Mouse (Mus musculus) brain, embryonic 14.5 days (tissue): ENCODE results near the gene Vps8.

ENCODE experiments used
- CTCF ChIP-seq: fragments of 200-500 bp; IDR thresholded peaks from 2 replicates; pipeline ENCODE4 v1.5.1; 2012; ENCODE audit warnings: inconsistent platforms, mild to moderate bottlenecking, moderate library complexity, borderline replicate concordance; ENCODE audit not compliant: insufficient read depth, insufficient read length; ENCODE audit errors: extremely low read depth
- POLR2A ChIP-seq: fragments of 200-500 bp; IDR thresholded peaks from 2 replicates; pipeline ENCODE4 v1.6.1; 2012; ENCODE audit warnings: mild to moderate bottlenecking, inconsistent platforms, borderline replicate concordance; ENCODE audit not compliant: poor library complexity, insufficient read depth, insufficient read length, severe bottlenecking; ENCODE audit errors: extremely low read depth

DNA sequence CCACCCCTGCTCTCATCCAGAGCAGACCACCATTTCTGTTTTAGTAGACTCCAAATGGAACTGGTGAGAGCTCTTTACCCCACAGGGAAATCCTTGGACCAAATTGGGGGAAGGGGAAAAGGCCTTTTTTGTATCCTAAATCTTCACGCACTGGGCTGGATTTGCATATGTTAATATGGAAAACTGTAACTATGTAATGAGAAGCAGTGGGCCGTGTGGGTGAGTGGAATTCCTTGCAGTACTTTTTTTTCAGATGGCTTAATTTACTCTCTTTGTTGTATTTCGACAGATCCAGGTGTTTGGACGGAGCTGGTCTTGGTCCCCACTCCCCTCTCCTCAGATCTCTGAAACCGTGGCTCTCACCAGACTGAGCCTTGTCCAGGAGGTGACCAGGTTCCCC, 32.2 kb upstream of the Vps8 start:
- TF ChIP-seq POLR2A, result no peak
- TF ChIP-seq CTCF, result no peak
